Mouse (Mus musculus): ENCODE measurements at regions not wholly inside any gene's neighbourhood (a gene's known extent, or its start where the extent isn't known, plus 50 kb on each side); places are given as distances from the start of the nearest gene placed in this dataset.

DNA sequence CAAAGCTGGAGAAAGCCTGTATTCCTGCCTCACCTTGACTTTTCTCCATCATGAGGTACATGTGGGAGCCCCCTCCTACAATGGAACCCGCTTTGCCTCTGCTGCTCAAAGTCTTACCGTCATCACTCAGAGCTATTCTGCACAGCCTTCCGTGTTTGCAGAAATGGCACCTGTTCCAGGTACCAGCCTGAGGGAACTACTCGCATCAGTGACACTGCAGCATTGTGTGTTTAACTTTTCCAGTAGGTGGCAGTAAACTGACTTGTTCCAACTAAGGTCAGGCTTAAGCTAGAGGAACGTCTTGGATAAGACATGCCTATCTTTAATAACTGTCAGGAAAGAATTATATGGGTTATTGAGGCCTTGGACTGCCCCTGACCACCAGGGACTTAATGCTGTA, 71.4 kb downstream of the Fam173b start:
- no peaks in the 10 kb centered on the region for H3K36me3 ChIP-seq
- no peak overlapping the region for H3K27ac ChIP-seq
- no peak overlapping the region for H3K4me3 ChIP-seq
- H3K4me1 ChIP-seq: no peaks in the 10 kb centered on the region
- H3K9me3 ChIP-seq (replicated peaks): no peaks in the 10 kb centered on the region
- no peak overlapping the region for H3K9ac ChIP-seq
- 38% methylated on average over 5 of the region's 5 CpGs for WGBS (ENCODE audit: insufficient replicate concordance)
- no peak for ATAC-seq
- no peaks in the 10 kb centered on the region for H3K27me3 ChIP-seq (replicated peaks)
- no peak overlapping the region for H3K4me2 ChIP-seq

DNA sequence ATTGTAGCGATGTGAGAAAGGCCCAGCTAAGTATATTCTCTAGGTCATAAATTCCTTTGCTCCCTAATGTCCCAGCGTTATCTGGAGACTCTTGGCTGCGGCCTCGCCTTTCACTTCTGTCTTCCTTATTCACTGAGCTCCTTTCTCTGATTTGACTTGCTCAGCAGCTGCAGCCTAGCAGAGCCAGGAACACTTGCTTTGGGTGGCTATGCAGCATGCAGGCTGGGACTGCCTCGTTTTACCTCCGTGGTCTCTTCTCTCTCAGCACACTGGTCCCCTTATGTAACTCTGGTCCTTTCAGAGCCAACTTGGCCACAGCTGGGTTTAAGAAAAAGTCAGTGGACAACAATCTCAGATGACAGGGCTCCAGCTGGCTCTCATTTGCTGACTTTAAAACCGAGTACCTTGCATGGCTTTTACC, 75.1 kb downstream of the Fam173b start:
- H3K4me1 ChIP-seq: no peaks in the 10 kb centered on the region
- H3K27ac ChIP-seq: no peak overlapping the region
- H3K4me2 ChIP-seq: no peak overlapping the region
- H3K9ac ChIP-seq: no peak overlapping the region
- no peaks in the 10 kb centered on the region for H3K36me3 ChIP-seq
- no peaks in the 10 kb centered on the region for H3K27me3 ChIP-seq (replicated peaks)
- WGBS (ENCODE audit: insufficient replicate concordance): 51% methylated on average over 7 of the region's 7 CpGs
- ATAC-seq: no peak
- no peak overlapping the region for H3K4me3 ChIP-seq
- H3K9me3 ChIP-seq (replicated peaks): no peaks in the 10 kb centered on the region

DNA sequence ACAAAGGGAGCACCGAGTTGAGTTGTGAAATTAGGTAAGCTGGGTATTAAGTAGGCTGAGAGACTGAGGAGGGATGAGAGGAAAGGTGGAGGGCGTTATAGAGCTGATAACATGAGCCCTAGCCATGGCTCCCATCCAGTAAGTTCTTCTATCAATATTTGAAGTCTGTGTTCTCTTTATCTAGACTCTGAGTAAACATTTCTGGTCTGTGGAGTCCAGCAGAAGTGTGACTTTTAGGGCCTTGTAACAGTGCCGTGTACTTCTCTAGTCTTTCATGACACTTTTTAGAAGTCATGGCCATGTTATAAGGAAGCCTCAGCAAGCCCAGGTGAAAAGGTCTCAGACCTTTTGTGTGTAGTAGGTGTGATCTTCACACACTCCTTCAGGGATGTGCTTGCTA, 91.5 kb downstream of the Fam173b start:
- WGBS (ENCODE audit: insufficient replicate concordance): 49% methylated on average over 3 of the region's 3 CpGs
- H3K27me3 ChIP-seq (replicated peaks): no peaks in the 10 kb centered on the region
- no peak overlapping the region for H3K27ac ChIP-seq
- H3K9ac ChIP-seq: no peak overlapping the region
- no peak for ATAC-seq
- no peak overlapping the region for H3K4me2 ChIP-seq
- no peaks in the 10 kb centered on the region for H3K9me3 ChIP-seq (replicated peaks)
- H3K36me3 ChIP-seq: no peaks in the 10 kb centered on the region
- no peaks in the 10 kb centered on the region for H3K4me1 ChIP-seq
- no peak overlapping the region for H3K4me3 ChIP-seq

DNA sequence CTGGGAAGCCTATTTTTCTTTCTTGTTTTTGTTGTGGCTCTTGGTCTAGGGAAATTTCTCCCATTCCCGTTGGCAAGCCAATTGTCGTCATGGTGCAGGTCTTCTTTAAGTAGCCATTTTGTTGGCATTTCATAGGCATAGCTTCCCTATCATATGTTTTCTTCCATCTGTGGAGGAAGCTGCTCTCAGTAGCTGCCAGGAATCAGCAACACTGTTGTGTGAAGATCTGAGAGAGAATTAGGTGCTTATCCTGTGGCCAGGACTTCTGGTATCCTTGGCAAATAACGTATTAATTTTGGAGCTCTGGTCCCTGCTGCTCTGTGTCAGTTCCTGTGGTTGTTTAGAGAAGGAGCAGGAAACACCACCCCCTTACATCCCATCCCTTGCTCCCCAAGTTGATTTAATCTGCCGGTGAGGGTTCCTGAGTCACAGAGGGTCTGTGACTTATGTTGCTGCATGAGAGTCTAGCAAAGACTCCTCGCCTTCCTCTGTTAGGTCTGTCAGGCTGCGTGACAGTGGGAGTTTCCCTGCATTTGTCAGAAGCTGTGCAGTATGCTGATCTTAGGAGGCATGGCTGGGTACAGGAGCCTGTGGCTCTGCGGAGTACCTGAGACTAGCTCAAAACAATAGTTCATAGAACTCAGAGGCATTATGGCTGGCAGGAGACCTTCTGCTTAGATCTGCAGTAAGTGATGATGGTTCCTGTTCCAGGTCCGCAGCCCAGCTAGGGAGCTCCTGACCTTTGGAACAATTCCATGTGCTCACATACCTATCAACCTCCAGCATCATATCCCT, 93.4 kb downstream of the Fam173b start:
- Histone ChIP-seq H3K36me3 (no peaks in the 10 kb centered on the region), H3K27ac (no peak overlapping the region), H3K4me2 (no peak overlapping the region), H3K4me3 (no peak overlapping the region), H3K27me3 (replicated peaks) (no peaks in the 10 kb centered on the region), H3K9ac (no peak overlapping the region), H3K4me1 (no peaks in the 10 kb centered on the region), H3K9me3 (replicated peaks) (no peaks in the 10 kb centered on the region)
- WGBS (ENCODE audit: insufficient replicate concordance): 68% methylated on average over 8 of the region's 8 CpGs
- ATAC-seq: no peak

DNA sequence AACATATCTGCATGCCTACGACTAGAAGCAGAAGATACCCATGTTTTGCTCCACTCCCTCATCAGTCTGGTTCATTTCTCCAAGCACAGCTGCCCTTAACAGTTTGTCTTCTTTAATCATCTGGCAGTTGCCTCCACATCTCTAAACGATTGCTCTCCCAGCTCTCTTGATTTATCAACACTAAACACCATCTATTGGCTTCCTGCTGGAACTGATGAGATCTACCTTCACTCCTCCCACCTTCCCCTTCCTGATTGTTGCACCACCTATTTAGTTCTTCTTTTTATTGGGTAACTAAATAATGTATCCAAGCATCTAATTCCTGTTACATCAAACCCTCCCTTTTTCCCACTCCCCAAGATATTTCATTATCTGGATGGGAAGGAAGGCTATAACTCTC, 101.7 kb downstream of the Fam173b start:
- Histone ChIP-seq H3K4me1 (no peaks in the 10 kb centered on the region), H3K4me3 (no peak overlapping the region), H3K36me3 (no peaks in the 10 kb centered on the region), H3K27ac (no peak overlapping the region), H3K4me2 (no peak overlapping the region), H3K9ac (no peak overlapping the region), H3K9me3 (replicated peaks) (no peaks in the 10 kb centered on the region), H3K27me3 (replicated peaks) (no peaks in the 10 kb centered on the region)
- no peak for ATAC-seq
- WGBS (ENCODE audit: insufficient replicate concordance): 44% methylated on average over 2 of the region's 2 CpGs

DNA sequence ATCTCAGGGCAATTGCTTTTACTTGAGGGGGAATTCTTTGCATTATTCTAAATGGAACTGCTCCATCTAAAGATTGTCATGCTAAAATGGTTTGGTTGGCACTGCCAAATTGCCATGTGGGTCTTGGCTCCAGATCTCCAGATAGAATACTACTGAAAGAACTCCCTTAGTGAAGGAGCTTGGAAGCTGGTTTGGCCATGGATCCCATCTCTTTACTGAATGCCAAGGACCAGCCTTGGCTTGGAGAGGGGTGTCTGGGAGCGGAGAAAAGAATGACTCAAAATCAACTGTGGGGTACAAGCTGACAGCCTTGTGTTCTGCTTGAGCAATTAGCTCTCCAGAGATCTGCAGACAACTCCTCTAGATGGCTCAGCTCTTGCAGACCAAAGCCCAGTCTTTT, 105.8 kb downstream of the Fam173b start:
- H3K4me2 ChIP-seq: no peak overlapping the region
- no peaks in the 10 kb centered on the region for H3K9me3 ChIP-seq (replicated peaks)
- no peaks in the 10 kb centered on the region for H3K36me3 ChIP-seq
- H3K27ac ChIP-seq: no peak overlapping the region
- H3K27me3 ChIP-seq (replicated peaks): no peaks in the 10 kb centered on the region
- no peaks in the 10 kb centered on the region for H3K4me1 ChIP-seq
- WGBS (ENCODE audit: insufficient replicate concordance): 79% methylated on average over 1 of the region's 1 CpGs
- no peak overlapping the region for H3K9ac ChIP-seq
- no peak for ATAC-seq
- no peak overlapping the region for H3K4me3 ChIP-seq

DNA sequence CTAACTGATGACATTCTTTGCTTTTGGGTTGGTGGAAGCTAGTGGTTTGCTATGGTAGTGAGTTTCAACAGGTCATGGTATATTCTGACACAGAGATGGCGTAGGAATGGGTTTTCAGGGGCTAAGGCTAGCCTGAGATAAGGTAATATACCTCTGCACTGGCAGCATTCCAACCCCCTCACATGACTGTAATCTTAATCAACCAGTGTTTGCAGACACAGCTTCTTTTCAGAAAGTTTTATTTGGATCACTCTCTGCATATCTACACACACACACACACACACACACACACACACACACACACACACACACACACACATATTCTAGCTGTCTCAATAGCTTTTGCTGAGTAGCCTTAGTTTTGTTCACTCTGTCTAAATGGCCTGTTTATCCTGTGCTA, 119.4 kb downstream of the Fam173b start:
- no peaks in the 10 kb centered on the region for H3K36me3 ChIP-seq
- no peak overlapping the region for H3K4me3 ChIP-seq
- H3K9ac ChIP-seq: no peak overlapping the region
- no peak for ATAC-seq
- no peak overlapping the region for H3K4me2 ChIP-seq
- H3K27me3 ChIP-seq (replicated peaks): no peaks in the 10 kb centered on the region
- no peak overlapping the region for H3K27ac ChIP-seq
- 39% methylated on average over 1 of the region's 1 CpGs for WGBS (ENCODE audit: insufficient replicate concordance)
- H3K4me1 ChIP-seq: no peaks in the 10 kb centered on the region
- no peaks in the 10 kb centered on the region for H3K9me3 ChIP-seq (replicated peaks)

DNA sequence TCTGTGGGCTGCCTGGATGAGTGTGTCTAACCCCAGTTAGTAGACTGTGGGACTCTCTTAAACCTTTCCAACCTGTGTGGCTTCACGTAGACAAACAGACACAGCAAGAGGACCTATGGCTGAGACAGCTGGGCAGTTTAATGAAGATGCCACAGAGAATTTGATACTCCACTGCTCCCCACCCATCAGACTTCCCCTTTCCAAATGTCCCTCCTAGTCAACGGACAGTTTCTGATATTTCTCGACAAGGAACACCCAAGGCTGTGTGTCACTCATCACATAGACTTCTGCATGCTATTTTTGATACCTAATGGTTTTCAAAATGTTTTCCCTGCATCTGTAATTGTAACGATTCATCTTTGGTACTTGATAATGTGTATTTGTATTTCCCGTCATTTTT, 120.8 kb downstream of the Fam173b start:
- no peaks in the 10 kb centered on the region for H3K36me3 ChIP-seq
- H3K4me3 ChIP-seq: no peak overlapping the region
- no peaks in the 10 kb centered on the region for H3K9me3 ChIP-seq (replicated peaks)
- no peak overlapping the region for H3K4me2 ChIP-seq
- no peak overlapping the region for H3K9ac ChIP-seq
- H3K4me1 ChIP-seq: no peaks in the 10 kb centered on the region
- no peak overlapping the region for H3K27ac ChIP-seq
- ATAC-seq: no peak
- H3K27me3 ChIP-seq (replicated peaks): no peaks in the 10 kb centered on the region
- 50% methylated on average over 5 of the region's 5 CpGs for WGBS (ENCODE audit: insufficient replicate concordance)

DNA sequence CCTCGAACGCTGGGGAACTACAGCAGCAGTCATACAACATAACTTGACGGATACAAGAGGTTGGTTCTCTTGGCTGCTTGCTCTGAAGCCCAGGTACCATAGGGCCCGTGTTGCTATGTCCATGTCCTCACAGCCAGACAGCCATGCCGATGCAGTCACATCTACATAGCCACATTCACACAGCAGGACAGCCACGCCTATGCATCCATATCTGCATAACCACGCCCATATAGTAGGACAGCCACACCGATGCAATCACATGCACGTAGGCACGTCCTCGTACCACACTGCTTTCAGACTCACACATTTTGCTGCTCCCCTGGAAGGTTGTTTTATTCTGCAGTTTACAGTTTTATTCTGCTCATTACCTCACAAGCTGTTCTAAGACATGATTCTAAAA, 122.6 kb downstream of the Fam173b start:
- Histone ChIP-seq H3K4me1 (no peaks in the 10 kb centered on the region), H3K27ac (no peak overlapping the region), H3K27me3 (replicated peaks) (no peaks in the 10 kb centered on the region), H3K36me3 (no peaks in the 10 kb centered on the region), H3K4me3 (no peak overlapping the region), H3K9me3 (replicated peaks) (no peaks in the 10 kb centered on the region), H3K9ac (no peak overlapping the region), H3K4me2 (no peak overlapping the region)
- WGBS (ENCODE audit: insufficient replicate concordance): 52% methylated on average over 11 of the region's 11 CpGs
- ATAC-seq: no peak

DNA sequence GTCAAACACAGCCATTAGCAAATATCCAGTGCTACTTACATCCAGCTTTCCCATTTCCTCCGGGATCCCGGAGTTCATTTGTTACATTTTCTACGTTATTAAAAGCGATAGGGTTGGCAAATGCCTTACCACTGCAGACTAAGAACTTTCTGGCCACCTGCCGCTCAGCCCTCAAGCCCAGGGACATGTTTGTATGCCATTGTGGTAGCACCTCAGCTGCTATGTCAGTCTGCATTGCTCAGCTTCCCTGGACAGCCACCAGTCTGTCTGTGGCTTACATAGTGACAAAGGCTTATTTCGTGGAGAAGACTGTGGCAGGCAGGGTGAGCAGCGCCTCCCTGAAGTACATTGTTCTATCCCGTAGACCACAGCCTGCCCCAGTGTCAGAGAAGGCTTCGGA, 127.5 kb downstream of the Fam173b start:
- no peak overlapping the region for H3K9ac ChIP-seq
- H3K9me3 ChIP-seq (replicated peaks): no peaks in the 10 kb centered on the region
- ATAC-seq: no peak
- H3K4me3 ChIP-seq: no peak overlapping the region
- H3K36me3 ChIP-seq: no peaks in the 10 kb centered on the region
- no peak overlapping the region for H3K4me2 ChIP-seq
- H3K27me3 ChIP-seq (replicated peaks): no peaks in the 10 kb centered on the region
- H3K27ac ChIP-seq: no peak overlapping the region
- H3K4me1 ChIP-seq: no peaks in the 10 kb centered on the region
- WGBS (ENCODE audit: insufficient replicate concordance): 76% methylated on average over 9 of the region's 9 CpGs

DNA sequence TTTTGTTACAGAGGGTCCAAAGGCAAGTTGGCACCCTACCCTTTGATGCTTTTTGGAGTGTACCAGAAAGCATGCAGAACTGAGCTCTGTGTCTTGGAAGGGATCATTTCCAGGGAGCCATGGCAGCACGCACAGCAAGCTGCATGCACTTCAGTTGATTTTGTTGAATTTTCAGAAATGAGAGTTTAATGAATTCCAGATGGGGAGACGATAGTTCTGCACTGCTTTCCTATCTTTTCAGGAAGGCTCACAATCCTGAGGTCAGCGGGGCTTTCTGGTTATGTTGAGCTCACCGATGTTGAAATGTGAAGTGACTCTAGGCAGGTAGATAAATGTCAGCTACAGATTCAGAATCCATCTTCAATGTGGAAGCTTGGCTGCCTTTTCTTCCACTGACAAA, 140.0 kb downstream of the Fam173b start:
- Histone ChIP-seq H3K4me3 (no peak overlapping the region), H3K36me3 (no peaks in the 10 kb centered on the region), H3K27ac (no peak overlapping the region), H3K9me3 (replicated peaks) (no peaks in the 10 kb centered on the region), H3K9ac (no peak overlapping the region), H3K4me1 (no peaks in the 10 kb centered on the region), H3K4me2 (no peak overlapping the region), H3K27me3 (replicated peaks) (no peaks in the 10 kb centered on the region)
- 73% methylated on average over 4 of the region's 4 CpGs for WGBS (ENCODE audit: insufficient replicate concordance)
- ATAC-seq: no peak

DNA sequence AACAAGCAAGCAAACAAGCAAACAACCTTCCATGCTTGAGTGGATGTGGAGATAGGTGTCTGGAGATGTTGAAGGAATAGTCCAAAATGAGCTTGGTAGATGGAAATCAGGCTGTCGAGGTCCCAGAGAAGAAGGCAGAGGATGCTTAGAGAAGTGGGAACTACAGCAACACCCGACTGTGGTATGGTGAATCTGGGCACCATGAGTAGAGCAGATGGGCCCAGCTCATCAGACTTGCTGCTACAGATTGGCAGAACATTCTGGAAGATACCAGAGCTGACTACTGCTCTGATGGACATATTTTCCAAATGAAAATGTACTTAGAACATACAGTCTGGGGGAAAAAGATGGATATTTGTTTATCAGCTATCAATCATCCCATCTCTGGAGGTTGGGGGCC, 142.9 kb downstream of the Fam173b start:
- no peak for ATAC-seq
- Histone ChIP-seq H3K27me3 (replicated peaks) (no peaks in the 10 kb centered on the region), H3K4me2 (no peak overlapping the region), H3K9me3 (replicated peaks) (no peaks in the 10 kb centered on the region), H3K4me3 (no peak overlapping the region), H3K9ac (no peak overlapping the region), H3K27ac (no peak overlapping the region), H3K36me3 (no peaks in the 10 kb centered on the region), H3K4me1 (no peaks in the 10 kb centered on the region)
- 62% methylated on average over 2 of the region's 2 CpGs for WGBS (ENCODE audit: insufficient replicate concordance)

DNA sequence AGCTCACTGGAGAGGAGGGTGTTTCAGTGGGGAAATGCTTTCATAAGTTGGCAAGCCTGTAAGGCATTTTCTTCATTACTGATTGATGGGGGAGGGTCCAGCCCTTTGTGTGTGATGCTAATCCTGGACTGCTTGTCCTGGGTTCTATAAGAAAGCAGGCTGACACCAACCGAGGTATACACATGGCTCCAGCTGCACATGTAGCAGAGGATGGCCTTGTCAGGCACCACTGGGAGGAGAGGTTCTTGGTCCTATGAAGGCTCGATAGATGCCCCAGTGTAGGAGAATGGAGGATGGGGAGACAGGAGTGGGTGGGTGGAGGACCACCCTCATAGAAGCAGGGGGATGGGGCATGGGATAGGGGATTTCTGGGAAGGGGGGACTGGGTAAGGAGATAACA, 151.0 kb downstream of the Fam173b start:
- H3K4me2 ChIP-seq: no peak overlapping the region
- no peak overlapping the region for H3K9ac ChIP-seq
- no peaks in the 10 kb centered on the region for H3K4me1 ChIP-seq
- H3K27ac ChIP-seq: no peak overlapping the region
- no peaks in the 10 kb centered on the region for H3K27me3 ChIP-seq (replicated peaks)
- H3K9me3 ChIP-seq (replicated peaks): no peaks in the 10 kb centered on the region
- ATAC-seq: no peak
- WGBS (ENCODE audit: insufficient replicate concordance): 62% methylated on average over 2 of the region's 2 CpGs
- H3K36me3 ChIP-seq: no peaks in the 10 kb centered on the region
- H3K4me3 ChIP-seq: no peak overlapping the region

Data from liver, embryonic 12.5 days (tissue).